Mouse (Mus musculus) left cerebral cortex, postnatal 14 days (tissue): Measurements from ENCODE around the gene Pphln1. TPM values are rescaled to one million over a fixed set of nuclear protein-coding genes. Genes with fewer than 3 reads are reported as not detected.

ENCODE experiments used
- DNase-seq, 2 experiments: peaks; one replicate each; pipeline ENCODE4 v3.0.0; 2021 to 2022; ENCODE audit warnings: low spot score in 2 of 2, mixed read lengths in 1 of 2
- intact Hi-C: fragments of 180-260 bp; cut with DNase I; formaldehyde crosslinking; loops from one replicate; pipeline ENCODE4 v1.15.1; 2025
- total RNA-seq, 2 experiments: library from RNA; stranded (reverse); gene quantifications; 2 replicates each; pipeline ENCODE4 v1.2.3; 2021

Gene Pphln1
- total RNA-seq, 2 experiments from 2014 or later: 34.8 to 37.3 TPM

DNA sequence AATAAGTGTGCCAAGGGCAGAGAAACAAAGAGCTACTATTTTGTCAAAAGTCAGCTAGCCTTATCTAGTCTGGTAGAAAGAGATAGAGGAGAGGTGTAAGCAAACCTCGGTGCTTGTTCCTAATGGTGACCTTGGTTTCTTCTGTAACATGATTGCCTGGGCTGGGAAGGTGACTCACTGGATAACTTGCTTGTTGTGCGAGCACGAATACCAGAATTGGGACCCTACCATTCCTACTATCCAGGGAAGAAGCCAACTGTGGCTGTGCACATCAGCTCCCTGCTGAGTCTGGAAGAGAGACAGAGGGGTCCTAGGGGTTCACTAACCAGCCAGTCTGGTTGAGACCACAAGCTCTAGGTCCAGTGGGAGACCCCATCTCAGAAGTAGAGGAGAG, 123.6 kb downstream of the Pphln1 start:
- intact Hi-C loops: no loop called here
- no peak for DNase-seq

- intact Hi-C loops: no loop called here
- DNase-seq: no peak
Measured at GRCm38 (mm10) chr15:93525305-93525917, 127.3 kb downstream of the Pphln1 start.

DNA sequence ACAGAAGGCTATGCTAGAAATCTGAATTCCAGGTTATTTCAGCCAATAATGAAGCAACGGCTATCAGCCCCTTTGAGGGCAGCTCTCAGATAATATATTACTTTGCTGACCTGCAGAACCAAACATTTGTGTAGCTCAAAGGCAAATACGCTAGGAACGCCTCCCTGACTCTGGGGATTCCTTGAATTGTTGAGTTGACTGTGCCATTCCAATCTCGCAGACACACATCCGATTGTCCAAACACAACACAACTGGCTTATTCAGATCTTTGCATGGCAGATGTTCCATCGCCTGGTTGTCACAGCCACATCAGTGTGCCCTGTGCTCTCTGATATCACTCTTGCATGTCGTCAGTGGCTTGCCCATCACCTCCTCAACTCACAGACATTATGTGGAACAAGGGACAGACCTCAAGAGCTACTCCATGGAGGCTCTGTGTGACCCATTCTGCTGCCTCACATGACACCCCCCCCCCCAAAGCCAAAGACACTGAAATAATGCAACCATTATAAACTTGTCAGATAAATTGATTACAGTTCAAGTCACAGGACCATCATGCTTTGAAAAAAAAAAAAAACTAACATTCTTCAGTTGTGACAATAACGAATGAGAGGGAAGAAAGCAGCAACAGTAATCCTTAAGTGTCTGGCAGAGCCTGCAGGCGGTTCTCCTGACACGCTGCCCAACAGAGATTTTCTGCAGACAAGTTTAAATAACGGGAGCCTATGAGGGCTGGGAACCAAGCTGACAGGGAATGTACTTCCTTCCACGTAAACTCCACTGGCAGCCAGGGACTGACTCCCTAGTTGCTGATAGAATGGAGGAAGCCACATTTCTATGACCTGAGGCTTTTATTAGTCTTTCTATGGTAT, 131.9 kb downstream of the Pphln1 start:
- intact Hi-C loops: no loop called here
- no peak for DNase-seq

DNA sequence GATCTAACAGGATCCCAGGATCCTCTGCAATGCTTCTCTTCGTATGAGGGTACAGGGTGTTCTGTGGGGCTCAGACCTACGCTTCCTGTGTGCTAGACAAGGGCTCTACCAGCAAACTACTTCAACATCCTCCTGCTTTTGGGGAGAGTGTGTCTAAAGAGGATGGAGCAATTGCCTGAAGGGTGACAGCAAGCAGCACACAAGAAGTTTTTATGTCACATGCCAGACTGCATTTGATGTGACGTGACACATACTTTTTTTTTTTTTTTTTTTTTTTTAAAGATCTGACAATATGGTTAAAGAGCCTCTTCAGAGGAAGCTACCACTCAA, 132.5 kb downstream of the Pphln1 start:
- intact Hi-C loops: no loop called here
- DNase-seq: no peak

GRCm38 (mm10) chr15:93536191-93536590, 138.0 kb downstream of the Pphln1 start:
- intact Hi-C loops: no loop called here
- DNase-seq: no peak

DNA sequence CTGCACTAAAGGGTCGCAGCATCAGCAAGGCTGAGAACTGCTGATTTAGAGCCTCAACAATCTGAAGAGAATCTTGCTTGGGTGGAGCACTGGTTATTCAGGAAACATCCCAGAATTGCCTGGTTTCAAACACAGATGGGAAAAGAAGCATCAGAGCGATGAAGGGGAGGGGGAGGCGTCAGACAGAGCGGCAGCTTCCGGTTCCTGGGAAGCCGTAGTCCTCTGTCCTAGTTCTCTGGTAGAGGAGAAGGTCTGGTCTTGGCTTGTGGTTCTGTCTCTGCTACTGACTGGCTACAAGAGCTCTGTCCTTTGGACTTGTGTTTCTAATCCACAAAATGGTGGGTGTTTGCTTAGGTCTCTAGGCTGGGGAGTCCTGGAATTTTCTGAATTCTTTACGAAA, 139.6 kb downstream of the Pphln1 start:
- no peak for DNase-seq
- intact Hi-C loops: no loop called here

DNA sequence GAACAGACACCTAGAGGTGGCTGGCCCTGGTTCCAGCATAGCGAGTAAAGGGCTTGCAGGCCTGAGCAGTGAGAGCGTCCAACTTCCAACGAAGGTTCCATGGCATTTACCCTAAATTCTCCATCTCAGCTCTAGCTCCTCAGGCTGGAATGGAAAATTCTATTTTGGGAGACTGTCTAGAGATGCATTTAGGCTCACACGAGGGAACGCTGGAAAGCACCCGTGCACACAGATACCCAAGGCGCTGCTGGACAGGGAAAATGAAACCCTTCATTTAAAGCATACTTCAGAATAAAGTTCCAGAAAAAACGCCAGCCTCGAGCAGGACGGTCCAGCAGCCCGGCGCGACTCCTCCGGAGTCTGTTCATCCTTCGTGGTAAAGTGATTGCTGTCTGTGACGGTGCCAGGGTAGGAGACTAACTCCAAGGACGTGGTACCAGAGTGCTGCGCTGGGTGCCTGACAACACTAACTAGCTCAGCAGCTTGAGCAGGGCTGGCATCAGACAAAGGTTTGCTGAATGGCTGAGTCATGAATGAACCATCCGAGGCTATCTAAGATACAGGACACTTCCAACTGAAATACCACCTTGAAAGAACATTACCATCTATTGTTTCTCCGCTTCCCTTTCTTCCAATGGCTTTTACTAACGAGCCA, 140.5 kb downstream of the Pphln1 start:
- no peak for DNase-seq
- intact Hi-C loops: no loop called here

- no peak for DNase-seq
- intact Hi-C loops: no loop called here
Measured at GRCm38 (mm10) chr15:93539415-93539814, 141.3 kb downstream of the Pphln1 start.

Other genes with a start within 250 kb of the Pphln1 start
- 10 to 100 TPM in 1 of 2 experiments, 1 to 10 TPM in 1; 8.9 to 10.1 TPM for gene Gxylt1, start 123.2 kb upstream of the Pphln1 start, total RNA-seq
- gene Yaf2, start 61.4 kb upstream of the Pphln1 start, total RNA-seq: 100 to 1,000 TPM; 101 to 102 TPM
- 10 to 100 TPM; 75.2 to 83.9 TPM for gene Zcrb1, start within 50 bp of the Pphln1 start, total RNA-seq
- 10 to 100 TPM; 81.9 to 86.6 TPM for gene Prickle1, start 197.5 kb downstream of the Pphln1 start, total RNA-seq